Mouse (Mus musculus) lung, adult 2 months (tissue): Measurements from ENCODE around the gene Abcc3. TPM values are rescaled to one million over a fixed set of nuclear protein-coding genes. Genes with fewer than 3 reads are reported as not detected.

ENCODE experiments used
- DNase-seq: peaks from one replicate; pipeline ENCODE4 v3.0.0; 2022
- H3K4me1 ChIP-seq: fragments of 200-500 bp; 2 replicates; pipeline ENCODE4 v1.6.1; 2011; ENCODE audit warnings: low read length; ENCODE audit not compliant: control insufficient read depth, insufficient read depth
- H3K4me3 ChIP-seq: fragments of 200-500 bp; replicated peaks from 2 replicates; pipeline ENCODE3; 2011; ENCODE audit warnings: low read depth, mild to moderate bottlenecking, control low read depth, low read length; ENCODE audit errors: extremely low read depth
- CTCF ChIP-seq: fragments of 200-500 bp; IDR thresholded peaks from 2 replicates; pipeline ENCODE4 v1.5.1; 2011; ENCODE audit warnings: mild to moderate bottlenecking, low read length, control low read depth; ENCODE audit not compliant: insufficient read depth
- POLR2A ChIP-seq: fragments of 200-500 bp; IDR thresholded peaks from 2 replicates; pipeline ENCODE4 v1.6.1; 2011; ENCODE audit warnings: low read depth, mild to moderate bottlenecking, control low read depth, low read length, borderline replicate concordance; ENCODE audit errors: extremely low read depth
- WGBS: fragments of 180-500 bp; shearing (Covaris S2); methylation state at CpG from one replicate; pipeline ENCODE4 v1.1.7; 2018; 5-methylcytosine and 5-hydroxymethylcytosine counted together
- polyA plus RNA-seq: library from polyadenylated mRNA; depleted of rRNA; stranded (reverse); fragments of >200 nt; gene quantifications from 2 replicates; pipeline ENCODE4 v1.2.3, GENCODE M21; 2012

The Abcc3 gene
- polyA plus RNA-seq, 1 experiment: 57.9 TPM

DNA sequence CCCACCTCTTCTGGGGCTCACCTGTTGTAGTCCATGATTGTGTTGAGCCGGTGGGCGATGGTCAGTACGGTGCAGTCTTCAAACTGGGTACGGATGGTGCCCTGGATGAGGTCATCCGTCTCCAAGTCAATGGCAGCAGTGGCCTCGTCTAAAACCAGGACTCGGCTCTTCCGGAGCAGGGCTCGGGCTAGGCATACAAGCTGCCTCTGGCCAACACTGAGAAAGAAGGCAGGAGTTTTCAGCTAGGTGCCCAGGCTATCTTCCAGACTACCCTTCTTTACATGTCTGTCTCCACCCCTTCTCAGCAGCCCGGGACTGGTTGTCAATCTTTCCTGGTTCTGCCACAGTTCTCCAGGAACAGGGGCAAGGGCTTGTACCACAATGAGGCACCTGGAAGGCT is 46.9 kb downstream of the Abcc3 start:
- no peak for DNase-seq
- Histone ChIP-seq H3K4me1 (peaks cover 30% of the 10 kb centered on the region), H3K4me3 (no peak overlapping the region)
- 62% methylated on average over 10 of the region's 10 CpGs for WGBS
- no peak for TF ChIP-seq CTCF
- no peak for TF ChIP-seq POLR2A

DNA sequence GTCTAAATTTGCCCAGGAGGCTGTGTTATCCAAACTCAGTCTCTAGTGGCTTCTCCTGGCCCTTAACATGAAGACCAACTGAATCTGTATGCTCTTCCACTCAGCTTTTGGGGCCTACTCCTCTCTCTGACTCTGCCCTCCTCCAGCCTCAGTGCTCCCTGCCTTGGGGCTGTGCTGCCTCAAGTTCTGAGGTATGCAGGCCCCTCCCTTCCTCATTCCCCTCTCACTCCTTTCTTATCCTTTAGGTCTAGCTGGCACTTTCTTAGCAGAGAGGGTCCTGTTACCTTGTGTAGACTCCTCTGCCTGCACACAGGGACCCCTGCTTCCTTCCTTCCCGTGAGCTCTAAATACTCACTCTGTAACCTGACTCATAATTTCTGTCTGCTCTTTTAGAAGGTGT is 48.3 kb downstream of the Abcc3 start:
- WGBS: 75% methylated on average over 1 of the region's 1 CpGs
- peaks cover 30% of the 10 kb centered on the region for H3K4me1 ChIP-seq

DNA sequence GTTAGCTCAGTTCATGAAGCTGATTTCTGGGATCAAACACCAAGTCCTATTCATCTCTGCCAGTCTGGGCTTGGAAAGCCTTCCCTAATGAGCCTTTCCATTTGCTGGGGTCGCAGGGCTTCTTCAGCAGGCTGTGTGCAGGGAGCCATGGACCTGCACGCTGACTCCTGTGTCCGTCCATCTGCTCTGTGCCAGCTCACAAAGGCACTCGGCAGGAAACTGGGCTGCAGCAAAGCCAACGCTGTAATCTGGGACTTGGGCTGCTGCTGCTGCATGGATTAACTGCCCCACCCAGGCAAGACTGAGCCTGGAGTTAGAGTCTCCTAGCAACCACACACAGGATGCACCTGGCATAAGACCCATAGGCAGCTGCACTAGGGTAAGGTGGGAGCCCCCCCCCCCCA is 48.8 kb downstream of the Abcc3 start:
- Histone ChIP-seq H3K4me1 (peaks cover 30% of the 10 kb centered on the region), H3K4me3 (no peak overlapping the region)
- DNase-seq: no peak
- no peak for TF ChIP-seq CTCF
- no peak for TF ChIP-seq POLR2A
- WGBS: 41% methylated on average over 5 of the region's 5 CpGs

More for the DNA sequence above, 48.3 kb downstream of the Abcc3 start:
- DNase-seq: no peak
- H3K4me3 ChIP-seq: no peak overlapping the region
- TF ChIP-seq POLR2A (no peak), CTCF (no peak)

- DNase-seq: no peak
- Histone ChIP-seq H3K4me1 (peaks cover 30% of the 10 kb centered on the region), H3K4me3 (no peak overlapping the region)
- 34% methylated on average over 13 of the region's 13 CpGs for WGBS
- TF ChIP-seq POLR2A: no peak
- TF ChIP-seq CTCF: no peak
Observed at GRCm38 (mm10) chr11:94342114-94342905, 50.5 kb downstream of the Abcc3 start.

DNA sequence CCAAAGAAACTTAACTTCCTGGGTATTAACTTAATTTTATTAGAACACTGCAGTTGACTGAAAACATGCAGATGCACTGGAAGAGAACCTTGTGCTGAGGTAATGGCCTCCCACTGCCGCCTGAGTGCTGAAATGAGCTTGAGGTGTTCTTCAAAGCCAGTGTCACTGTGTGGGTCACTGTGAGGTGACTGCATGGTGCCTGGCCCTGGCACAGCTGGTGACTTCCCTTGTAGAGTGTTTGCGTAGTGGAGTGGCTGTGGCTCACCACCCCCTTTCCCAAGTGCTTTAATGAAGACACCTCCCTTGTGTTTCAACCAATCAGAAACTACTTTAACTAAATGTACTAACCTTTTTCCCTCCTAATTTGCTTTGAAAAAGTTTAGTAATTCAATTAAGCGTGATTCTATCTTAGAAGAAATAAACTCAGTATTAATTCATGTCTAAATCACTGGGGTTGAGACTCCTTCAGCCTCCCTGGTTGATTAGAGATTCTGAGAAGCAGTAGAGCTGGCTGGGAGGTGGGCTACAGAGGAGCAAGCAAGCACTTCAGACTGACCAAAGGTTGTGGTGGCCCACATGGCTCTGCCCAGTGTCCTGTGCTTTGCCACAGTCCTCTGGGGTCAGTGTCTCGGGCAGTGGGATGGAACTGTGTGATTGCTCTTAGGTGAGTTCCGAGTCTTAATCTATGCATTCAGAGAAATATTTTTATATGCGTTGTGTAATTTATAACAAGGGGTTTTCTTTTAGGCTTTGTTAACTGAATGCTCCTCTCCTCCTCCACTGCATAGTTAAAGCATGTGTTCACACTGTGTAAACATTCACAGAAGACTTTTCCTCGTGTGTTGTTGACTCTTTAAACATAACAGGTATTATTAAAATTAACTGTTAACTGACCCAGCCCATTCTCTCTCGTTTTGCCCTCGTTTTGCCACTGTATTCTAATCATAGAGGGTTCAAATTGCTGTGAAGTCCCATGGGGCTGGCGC is 51.6 kb downstream of the Abcc3 start:
- Histone ChIP-seq H3K4me3 (no peak overlapping the region), H3K4me1 (peaks cover 22% of the 10 kb centered on the region)
- WGBS: 62% methylated on average over 10 of the region's 10 CpGs
- TF ChIP-seq CTCF: no peak
- peak; percentile 45; the same call in 1 of the 2 replicates for TF ChIP-seq POLR2A
- peak; percentile 61 for DNase-seq

DNA sequence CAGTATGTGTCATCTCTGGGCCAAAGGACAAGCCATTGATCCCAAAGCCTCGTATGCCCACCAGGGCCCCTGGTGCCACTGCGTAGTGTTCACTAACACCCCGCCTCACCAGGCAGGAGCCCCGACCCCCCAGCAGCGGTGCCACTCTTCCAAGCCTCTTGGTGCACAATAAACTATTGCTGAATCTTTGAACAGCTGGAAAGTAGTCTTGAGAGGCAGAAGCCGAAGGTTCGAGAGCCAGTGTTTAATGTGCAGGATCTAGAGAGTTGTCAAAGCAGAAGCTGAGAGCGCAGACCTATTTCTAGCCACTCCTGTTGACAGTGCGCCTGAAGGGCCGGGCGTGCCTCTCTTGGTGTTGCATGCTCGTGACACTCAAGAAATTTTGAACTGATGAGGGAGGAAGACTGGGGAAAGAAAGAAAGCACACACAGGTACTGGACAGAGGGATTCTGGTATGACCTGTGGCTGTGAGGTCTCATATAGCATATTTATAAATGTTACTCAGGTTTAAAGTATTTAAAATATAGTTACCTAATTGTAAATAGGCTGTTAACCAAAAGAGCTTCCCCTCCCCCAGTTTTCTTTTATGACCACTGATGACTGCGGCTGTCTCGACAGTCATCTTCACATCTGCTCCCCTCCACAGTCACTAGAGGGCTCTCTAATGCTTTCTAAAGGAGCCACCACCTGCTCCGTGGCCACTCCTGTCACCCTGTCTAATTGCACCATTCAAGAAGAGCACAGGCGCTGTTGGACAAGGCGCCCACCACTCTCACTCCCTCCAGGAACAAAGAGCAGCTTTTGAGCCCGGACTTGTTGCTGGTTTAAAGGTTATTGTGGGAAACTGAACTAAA is 52.8 kb downstream of the Abcc3 start:
- DNase-seq: peak; percentile 61

GRCm38 (mm10) chr11:94338347-94338746 is 54.5 kb downstream of the Abcc3 start:
- TF ChIP-seq CTCF (no peak), POLR2A (no peak)
- DNase-seq: no peak
- no peak overlapping the region for H3K4me3 ChIP-seq
- WGBS: 69% methylated on average over 2 of the region's 2 CpGs
- peaks cover 12% of the 10 kb centered on the region for H3K4me1 ChIP-seq

More for the DNA sequence above, 52.8 kb downstream of the Abcc3 start:
- WGBS: 55% methylated on average over 18 of the region's 18 CpGs
- peaks cover 12% of the 10 kb centered on the region for H3K4me1 ChIP-seq
- H3K4me3 ChIP-seq: no peak overlapping the region
- TF ChIP-seq CTCF (peak; percentile 63), POLR2A (no peak)

- no peak for DNase-seq
- H3K4me3 ChIP-seq: no peak overlapping the region
- H3K4me1 ChIP-seq: peaks cover 4% of the 10 kb centered on the region
- no peak for TF ChIP-seq POLR2A
- no peak for TF ChIP-seq CTCF
Observed at GRCm38 (mm10) chr11:94336551-94336950, 56.2 kb downstream of the Abcc3 start.

GRCm38 (mm10) chr11:94334386-94334968 is 58.3 kb downstream of the Abcc3 start:
- H3K4me1 ChIP-seq: peaks cover 9% of the 10 kb centered on the region
- no peak overlapping the region for H3K4me3 ChIP-seq
- no peak for TF ChIP-seq POLR2A
- no peak for TF ChIP-seq CTCF
- WGBS: 85% methylated on average over 8 of the region's 8 CpGs
- DNase-seq: no peak
